Mouse (Mus musculus): ENCODE measurements around the gene Poc1b. TPM values are rescaled to one million over a fixed set of nuclear protein-coding genes. Genes with fewer than 3 reads are reported as not detected.

The Poc1b gene
- polyA plus RNA-seq, 1 experiment from 2014 or later: 8.7 TPM

DNA sequence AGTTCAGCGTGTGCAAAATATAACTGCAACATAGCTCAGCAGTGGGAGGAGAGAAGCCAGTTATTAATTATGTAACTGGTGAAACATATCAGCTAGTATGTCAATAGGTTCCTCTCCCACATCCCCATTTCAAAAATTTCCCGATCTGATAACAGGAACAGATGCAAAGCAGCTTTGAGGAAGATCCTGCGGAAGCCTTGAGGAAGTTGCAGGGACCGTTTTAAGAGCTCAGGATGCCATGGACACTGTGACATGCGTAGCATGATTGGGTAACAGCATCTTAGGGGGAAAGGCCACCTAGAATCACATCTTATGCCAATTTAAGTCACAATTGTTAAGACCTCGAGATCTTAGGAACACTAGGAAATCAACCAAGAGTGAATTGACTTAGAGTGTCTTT, 16.9 kb upstream of the Poc1b start:
- Histone ChIP-seq H3K9ac (no peak overlapping the region), H3K4me2 (no peak overlapping the region), H3K4me1 (no peaks in the 10 kb centered on the region), H3K36me3 (no peaks in the 10 kb centered on the region), H3K27ac (no peak overlapping the region), H3K27me3 (replicated peaks) (peaks cover 7% of the 10 kb centered on the region; the same call in 1 of the 2 replicates), H3K4me3 (no peak overlapping the region), H3K9me3 (replicated peaks) (no peaks in the 10 kb centered on the region; the same call in 1 of the 2 replicates)
- no peak for ATAC-seq
- 40% methylated on average over 6 of the region's 6 CpGs for WGBS (ENCODE audit: insufficient replicate concordance)

DNA sequence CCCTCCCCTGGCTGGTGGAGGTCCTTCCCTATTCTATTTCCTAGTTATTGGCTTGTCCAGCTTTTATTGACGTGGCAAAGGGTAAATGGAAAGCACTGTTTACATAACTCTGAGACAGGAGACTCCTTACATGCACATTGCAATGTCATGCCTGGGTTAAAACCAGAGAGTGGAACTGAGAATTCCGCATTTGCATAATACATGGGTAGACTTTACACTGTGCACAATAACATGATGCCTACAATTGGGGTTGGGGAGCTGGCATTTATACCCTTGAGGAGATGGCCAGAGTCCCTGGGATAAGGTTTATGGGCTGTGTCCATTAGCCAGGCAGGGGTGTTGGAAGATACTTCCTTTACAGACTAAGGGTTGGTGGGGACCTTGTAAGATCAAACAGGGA, 13.5 kb upstream of the Poc1b start:
- Histone ChIP-seq H3K4me2 (no peak overlapping the region), H3K27ac (no peak overlapping the region)
- 58% methylated on average over 2 of the region's 2 CpGs for WGBS (ENCODE audit: insufficient replicate concordance)

DNA sequence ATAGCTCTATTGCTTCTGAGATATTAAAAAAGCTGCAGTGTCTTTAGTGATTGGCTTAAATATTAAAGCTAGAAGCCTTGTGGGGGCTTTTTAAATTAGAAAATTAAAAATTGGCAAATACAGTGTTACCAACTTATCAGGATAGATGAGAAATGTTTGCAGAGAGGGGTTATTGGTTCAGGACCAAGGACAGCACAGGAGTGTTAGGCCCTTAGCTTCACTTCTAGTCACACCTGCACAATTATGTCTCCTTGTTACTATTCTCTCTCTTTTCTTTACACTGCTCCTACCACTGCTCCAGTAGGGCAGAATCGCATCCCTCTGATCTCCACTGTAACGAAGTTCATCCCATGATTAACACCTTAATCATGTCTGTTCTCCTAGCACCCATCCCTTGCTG, 11.7 kb upstream of the Poc1b start:
- H3K4me2 ChIP-seq: no peak overlapping the region
- WGBS (ENCODE audit: insufficient replicate concordance): 67% methylated on average over 2 of the region's 2 CpGs
- ATAC-seq: no peak

More for the DNA sequence above, 13.5 kb upstream of the Poc1b start:
- H3K36me3 ChIP-seq: no peaks in the 10 kb centered on the region
- H3K4me3 ChIP-seq: no peak overlapping the region
- ATAC-seq: no peak
- no peak overlapping the region for H3K9ac ChIP-seq
- no peaks in the 10 kb centered on the region for H3K27me3 ChIP-seq (replicated peaks)
- H3K4me1 ChIP-seq: no peaks in the 10 kb centered on the region
- H3K9me3 ChIP-seq (replicated peaks): no peaks in the 10 kb centered on the region; the same call in 1 of the 2 replicates

DNA sequence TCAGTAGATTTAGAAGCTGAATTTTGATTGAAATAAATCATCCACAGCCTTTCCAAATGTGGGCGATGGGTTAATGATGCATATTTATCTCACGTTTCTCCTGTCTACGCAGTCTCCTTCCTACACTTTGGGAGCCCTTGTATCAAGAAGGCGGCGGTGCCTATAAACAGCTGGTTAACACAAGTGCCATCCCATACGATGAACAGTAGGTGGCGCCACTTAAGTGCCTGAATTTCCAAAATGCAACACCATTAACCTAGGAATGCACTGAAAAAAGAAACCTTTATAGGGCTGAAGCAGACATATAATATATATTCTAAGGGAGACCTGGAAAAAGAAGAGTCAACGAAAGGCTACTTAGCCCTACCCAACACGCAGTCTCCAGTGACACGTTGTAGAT, 9.5 kb upstream of the Poc1b start:
- Histone ChIP-seq H3K4me2 (no peak overlapping the region), H3K9me3 (replicated peaks) (no peaks in the 10 kb centered on the region; the same call in 1 of the 2 replicates), H3K36me3 (no peaks in the 10 kb centered on the region), H3K9ac (no peak overlapping the region), H3K4me1 (no peaks in the 10 kb centered on the region), H3K27ac (no peak overlapping the region), H3K4me3 (no peak overlapping the region), H3K27me3 (replicated peaks) (no peaks in the 10 kb centered on the region)
- no peak for ATAC-seq
- 61% methylated on average over 10 of the region's 10 CpGs for WGBS (ENCODE audit: insufficient replicate concordance)

More for the DNA sequence above, 11.7 kb upstream of the Poc1b start:
- Histone ChIP-seq H3K9me3 (replicated peaks) (no peaks in the 10 kb centered on the region; the same call in 1 of the 2 replicates), H3K27ac (no peak overlapping the region), H3K27me3 (replicated peaks) (no peaks in the 10 kb centered on the region), H3K4me1 (no peaks in the 10 kb centered on the region), H3K4me3 (no peak overlapping the region), H3K9ac (no peak overlapping the region), H3K36me3 (no peaks in the 10 kb centered on the region)

GRCm38 (mm10) chr10:99105522-99105921, 1.3 kb upstream of the Poc1b start:
- no peak overlapping the region for H3K4me3 ChIP-seq
- H3K4me1 ChIP-seq: peaks cover 12% of the 10 kb centered on the region
- ATAC-seq: no peak
- no peaks in the 10 kb centered on the region for H3K27me3 ChIP-seq (replicated peaks)
- no peak overlapping the region for H3K9ac ChIP-seq
- WGBS (ENCODE audit: insufficient replicate concordance): 67% methylated on average over 3 of the region's 3 CpGs
- H3K4me2 ChIP-seq: peak overlapping the region; percentile 96; the same call in 1 of the 2 replicates
- no peak overlapping the region for H3K27ac ChIP-seq
- peaks cover 5% of the 10 kb centered on the region; the same call in 1 of the 2 replicates for H3K9me3 ChIP-seq (replicated peaks)
- peaks cover 20% of the 10 kb centered on the region for H3K36me3 ChIP-seq

DNA sequence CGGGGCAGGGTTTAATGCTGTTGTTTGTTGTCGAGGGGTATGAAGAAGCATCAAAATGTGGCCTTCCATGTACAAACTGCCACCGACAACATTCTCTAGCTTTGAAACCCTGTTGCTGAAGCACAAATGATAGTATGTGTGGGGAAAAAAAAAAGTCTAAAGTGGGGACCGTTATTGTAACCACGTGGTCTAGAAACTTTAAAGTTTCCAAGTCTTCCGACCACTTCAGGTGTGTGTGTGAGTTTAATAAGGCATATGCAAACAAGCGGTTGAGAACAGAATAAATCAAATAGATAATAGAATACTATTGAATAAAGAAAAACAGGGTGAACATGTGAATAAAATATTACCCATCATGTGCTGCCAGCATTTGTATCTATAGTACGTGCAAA, 529 bp upstream of the Poc1b start:
- no peak for ATAC-seq
- peak overlapping the region; percentile 83 for H3K27ac ChIP-seq
- peaks cover 5% of the 10 kb centered on the region; the same call in 1 of the 2 replicates for H3K9me3 ChIP-seq (replicated peaks)
- H3K4me3 ChIP-seq: peak overlapping the region; percentile 96
- peaks cover 12% of the 10 kb centered on the region for H3K4me1 ChIP-seq
- WGBS (ENCODE audit: insufficient replicate concordance): 42% methylated on average over 8 of the region's 8 CpGs
- H3K4me2 ChIP-seq: peak overlapping the region; percentile 96
- peak overlapping the region; percentile 93 for H3K9ac ChIP-seq
- no peaks in the 10 kb centered on the region for H3K27me3 ChIP-seq (replicated peaks)
- H3K36me3 ChIP-seq: peaks cover 28% of the 10 kb centered on the region

DNA sequence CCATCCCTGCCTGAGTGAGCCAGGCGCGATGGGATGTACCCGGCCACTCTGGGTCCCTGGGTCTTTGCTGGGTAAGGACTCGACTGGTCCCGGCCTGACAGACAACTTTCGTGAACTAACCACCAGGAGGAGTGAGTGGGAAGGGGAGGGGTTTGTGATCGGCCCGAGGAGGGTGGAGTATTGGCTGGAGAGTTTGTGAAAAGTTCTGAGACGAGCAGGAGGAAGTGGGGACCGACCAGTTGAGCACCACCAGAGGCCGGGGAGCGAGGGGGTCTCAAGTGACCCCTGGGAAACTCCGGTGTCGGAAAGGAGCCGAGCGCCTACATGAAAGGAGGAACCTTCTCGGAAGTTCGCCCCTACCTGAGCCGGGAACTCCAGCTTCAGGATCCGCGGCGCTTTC, 1.1 kb downstream of the Poc1b start, which contains the start of gene Galnt4:
Gene Galnt4 (plus strand): TSS at position 196 of the 400 bp plus-strand sequence.
- Histone ChIP-seq H3K4me2 (peak within 1 kb of the TSS; percentile 96), H3K9ac (peak within 1 kb of the TSS; percentile 93), H3K27me3 (replicated peaks) (no peaks in the 10 kb centered on the region), H3K9me3 (replicated peaks) (peaks cover 5% of the 10 kb centered on the region; the same call in 1 of the 2 replicates), H3K36me3 (peaks cover 28% of the 10 kb centered on the region), H3K4me1 (peaks cover 12% of the 10 kb centered on the region), H3K4me3 (peak within 1 kb of the TSS; percentile 96), H3K27ac (peak within 1 kb of the TSS; percentile 83)
- ATAC-seq: peak; percentile 86
- under 1% methylated on average over 22 of the region's 22 CpGs for WGBS (ENCODE audit: insufficient replicate concordance)

DNA sequence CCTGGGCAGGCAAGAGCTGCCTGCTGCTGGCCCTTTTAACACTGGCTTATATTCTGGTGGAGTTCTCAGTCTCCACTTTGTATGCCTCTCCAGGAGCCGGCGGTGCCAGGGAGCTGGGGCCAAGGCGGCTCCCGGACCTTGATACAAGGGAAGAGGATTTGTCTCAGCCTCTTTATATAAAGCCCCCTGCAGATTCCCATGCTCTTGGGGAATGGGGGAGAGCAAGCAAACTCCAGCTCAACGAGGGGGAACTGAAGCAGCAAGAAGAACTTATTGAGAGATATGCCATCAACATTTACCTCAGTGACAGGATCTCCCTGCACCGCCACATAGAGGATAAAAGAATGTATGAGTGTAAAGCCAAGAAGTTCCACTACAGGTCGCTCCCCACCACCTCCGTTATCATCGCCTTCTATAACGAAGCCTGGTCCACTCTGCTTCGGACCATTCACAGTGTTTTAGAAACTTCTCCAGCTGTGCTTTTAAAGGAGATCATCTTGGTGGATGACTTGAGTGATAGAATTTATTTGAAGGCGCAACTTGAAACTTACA, 1.7 kb downstream of the Poc1b start:
- ATAC-seq: no peak
- H3K4me3 ChIP-seq: peak overlapping the region; percentile 96
- peaks cover 5% of the 10 kb centered on the region; the same call in 1 of the 2 replicates for H3K9me3 ChIP-seq (replicated peaks)
- WGBS (ENCODE audit: insufficient replicate concordance): 39% methylated on average over 12 of the region's 12 CpGs
- peak overlapping the region; percentile 93 for H3K9ac ChIP-seq
- H3K27ac ChIP-seq: peak overlapping the region; percentile 56; the same call in 1 of the 2 replicates
- peaks cover 15% of the 10 kb centered on the region for H3K4me1 ChIP-seq
- H3K27me3 ChIP-seq (replicated peaks): no peaks in the 10 kb centered on the region
- peak overlapping the region; percentile 96 for H3K4me2 ChIP-seq
- H3K36me3 ChIP-seq: peaks cover 25% of the 10 kb centered on the region

DNA sequence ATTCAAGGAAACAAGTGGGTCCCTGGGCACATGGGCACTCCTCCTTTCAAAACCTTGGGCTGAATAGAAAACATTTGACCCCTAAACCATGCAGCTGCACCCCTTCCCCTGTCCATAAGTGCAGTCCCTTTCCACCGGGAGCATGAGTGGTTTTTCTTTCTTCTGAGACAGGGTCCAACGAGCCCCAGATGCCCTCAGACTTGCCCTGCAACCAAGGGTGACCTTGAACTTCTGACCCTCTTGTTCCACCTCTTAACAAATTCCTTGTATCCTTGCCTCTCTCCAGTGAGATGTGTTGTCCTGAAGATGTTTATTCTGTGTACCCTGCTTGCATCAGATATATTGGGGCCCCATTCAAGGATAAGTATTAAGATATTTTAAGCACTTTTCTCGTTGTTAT, 6.7 kb downstream of the Poc1b start:
- H3K36me3 ChIP-seq: peaks cover 25% of the 10 kb centered on the region
- no peak for ATAC-seq
- no peak overlapping the region for H3K4me3 ChIP-seq
- no peak overlapping the region for H3K4me2 ChIP-seq
- H3K9ac ChIP-seq: no peak overlapping the region
- H3K4me1 ChIP-seq: peaks cover 22% of the 10 kb centered on the region
- peaks cover 5% of the 10 kb centered on the region; the same call in 1 of the 2 replicates for H3K9me3 ChIP-seq (replicated peaks)
- WGBS (ENCODE audit: insufficient replicate concordance): 55% methylated on average over 3 of the region's 3 CpGs
- H3K27ac ChIP-seq: no peak overlapping the region
- no peaks in the 10 kb centered on the region for H3K27me3 ChIP-seq (replicated peaks)

- H3K27me3 ChIP-seq (replicated peaks): no peaks in the 10 kb centered on the region
- peaks cover 3% of the 10 kb centered on the region; the same call in 1 of the 2 replicates for H3K9me3 ChIP-seq (replicated peaks)
- no peak overlapping the region for H3K9ac ChIP-seq
- H3K4me2 ChIP-seq: no peak overlapping the region
- WGBS (ENCODE audit: insufficient replicate concordance): 77% methylated on average over 8 of the region's 8 CpGs
- H3K27ac ChIP-seq: no peak overlapping the region
- no peak for ATAC-seq
- peaks cover 19% of the 10 kb centered on the region for H3K36me3 ChIP-seq
- H3K4me1 ChIP-seq: peaks cover 22% of the 10 kb centered on the region
- H3K4me3 ChIP-seq: no peak overlapping the region
Measured at GRCm38 (mm10) chr10:99114295-99114694, 7.5 kb downstream of the Poc1b start.

- Histone ChIP-seq H3K27ac (no peak overlapping the region), H3K4me1 (peaks cover 22% of the 10 kb centered on the region), H3K27me3 (replicated peaks) (no peaks in the 10 kb centered on the region), H3K9me3 (replicated peaks) (no peaks in the 10 kb centered on the region), H3K4me2 (no peak overlapping the region), H3K9ac (no peak overlapping the region), H3K36me3 (peaks cover 7% of the 10 kb centered on the region), H3K4me3 (no peak overlapping the region)
- ATAC-seq: 0 out of 2 replicates have a peak, but pooled peaks have one; percentile 36
- 51% methylated on average over 18 of the region's 18 CpGs for WGBS (ENCODE audit: insufficient replicate concordance)
Measured at GRCm38 (mm10) chr10:99115471-99116236, 8.8 kb downstream of the Poc1b start.

GRCm38 (mm10) chr10:99116237-99116632, 9.4 kb downstream of the Poc1b start:
- WGBS (ENCODE audit: insufficient replicate concordance): 72% methylated on average over 8 of the region's 8 CpGs
- Histone ChIP-seq H3K27me3 (replicated peaks) (no peaks in the 10 kb centered on the region), H3K9ac (no peak overlapping the region), H3K4me2 (no peak overlapping the region), H3K27ac (no peak overlapping the region), H3K4me3 (no peak overlapping the region), H3K36me3 (peaks cover under 1% of the 10 kb centered on the region; the same call in 1 of the 2 replicates), H3K9me3 (replicated peaks) (no peaks in the 10 kb centered on the region), H3K4me1 (peaks cover 22% of the 10 kb centered on the region)
- ATAC-seq: no peak
